Mouse (Mus musculus): ENCODE results near the gene Nedd9.

Nedd9 gene

DNA sequence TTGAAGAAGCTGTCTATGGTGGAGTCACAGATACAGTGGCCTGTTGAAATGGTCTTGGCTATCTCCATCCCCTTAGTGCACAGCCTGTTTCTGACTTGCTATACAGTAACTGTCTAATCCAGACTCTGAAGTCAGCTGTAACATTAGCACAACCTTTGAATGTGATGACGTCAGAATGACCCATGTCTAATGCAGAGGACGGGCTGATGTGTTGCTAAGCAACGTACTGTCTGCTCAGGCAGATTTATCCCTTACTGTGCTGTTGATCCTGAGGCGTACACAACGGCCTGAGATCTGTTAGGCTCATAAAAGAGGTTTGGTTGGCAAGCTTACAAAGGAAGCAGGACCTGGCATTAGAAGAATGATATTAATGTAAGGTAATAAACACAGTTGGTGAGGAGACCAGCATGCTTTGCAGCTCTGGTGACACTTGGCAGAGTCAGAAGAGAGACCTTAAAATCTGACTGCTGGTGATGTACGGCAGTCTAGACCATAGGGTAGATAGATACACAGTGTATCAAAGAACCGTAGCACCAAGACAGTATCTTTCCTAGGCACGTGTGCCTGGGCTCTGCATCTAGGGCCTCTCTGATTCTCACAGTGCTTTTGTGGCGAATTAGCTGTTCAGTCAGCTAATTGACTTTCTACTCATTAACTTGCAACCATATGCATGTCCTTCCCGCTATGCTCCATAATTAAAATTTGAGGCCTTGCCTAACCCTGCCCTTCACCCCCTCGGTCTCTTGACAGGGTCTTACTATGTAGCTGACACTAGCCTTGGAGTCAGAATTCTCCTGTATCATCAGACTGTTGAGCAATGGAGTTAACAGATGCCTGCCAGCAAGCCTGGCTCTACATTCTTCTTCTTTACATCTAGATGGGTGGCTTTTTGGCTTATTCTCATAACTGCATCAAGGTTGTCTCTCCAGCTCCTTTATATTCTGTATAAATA lies 70.8 kb downstream of the Nedd9 start:
- no peak for DNase-seq (ENCODE audit: extremely low spot score, low read depth, low spot score)

DNA sequence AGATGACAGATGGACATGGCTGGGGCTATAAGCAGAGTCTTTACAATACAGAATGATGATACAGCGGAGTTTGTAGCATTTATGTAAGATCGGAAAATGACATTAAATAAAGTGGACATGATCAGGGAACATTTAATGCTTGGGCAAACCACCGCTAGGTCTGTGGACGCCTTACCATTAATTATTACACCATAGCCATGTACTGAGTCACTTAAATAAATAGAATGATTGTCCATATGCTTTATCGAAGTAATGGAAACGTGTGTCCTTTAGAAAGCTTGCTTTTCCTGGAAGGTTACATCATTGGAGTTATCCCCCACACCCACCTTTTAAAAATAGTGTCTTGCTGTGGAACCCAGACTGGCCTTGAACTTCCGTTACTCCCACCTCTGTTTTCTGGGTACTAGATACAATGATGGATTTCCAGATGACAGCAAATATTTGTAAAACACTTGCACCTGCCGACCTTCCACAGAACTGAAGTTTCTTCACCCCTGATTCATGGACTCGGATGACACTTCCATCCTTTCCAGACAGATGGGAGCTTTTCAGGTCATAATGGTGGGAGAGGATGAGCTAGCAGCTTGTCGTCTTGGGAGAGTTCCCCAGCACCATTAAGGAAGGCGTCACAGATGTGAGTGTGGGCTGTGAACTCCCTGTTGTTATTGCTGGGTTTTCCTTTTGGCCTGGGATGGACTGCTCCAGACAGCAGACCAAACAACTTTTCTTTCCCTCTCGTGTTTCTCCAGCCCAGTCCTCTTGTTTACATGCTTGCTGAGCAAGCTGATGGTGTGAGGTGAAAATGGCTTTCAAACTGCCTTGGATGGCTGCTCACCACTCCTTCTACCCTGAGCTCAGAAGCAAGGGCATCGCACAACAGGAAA lies 76.7 kb downstream of the Nedd9 start:
- no peak for DNase-seq (ENCODE audit: extremely low spot score, low read depth, low spot score)

- no peak for DNase-seq (ENCODE audit: extremely low spot score, low read depth, low spot score)
Measured at GRCm38 (mm10) chr13:41409291-41409690, 77.9 kb downstream of the Nedd9 start.

- no peak for DNase-seq (ENCODE audit: extremely low spot score, low read depth, low spot score)
Measured at GRCm38 (mm10) chr13:41408374-41408952, 78.7 kb downstream of the Nedd9 start.

GRCm38 (mm10) chr13:41405009-41405408 lies 82.2 kb downstream of the Nedd9 start:
- no peak for DNase-seq (ENCODE audit: extremely low spot score, low read depth, low spot score)

GRCm38 (mm10) chr13:41403838-41404237 lies 83.3 kb downstream of the Nedd9 start:
- DNase-seq (ENCODE audit: extremely low spot score, low read depth, low spot score) = no peak

GRCm38 (mm10) chr13:41402441-41403003 lies 84.6 kb downstream of the Nedd9 start:
- no peak for DNase-seq (ENCODE audit: extremely low spot score, low read depth, low spot score)

DNA sequence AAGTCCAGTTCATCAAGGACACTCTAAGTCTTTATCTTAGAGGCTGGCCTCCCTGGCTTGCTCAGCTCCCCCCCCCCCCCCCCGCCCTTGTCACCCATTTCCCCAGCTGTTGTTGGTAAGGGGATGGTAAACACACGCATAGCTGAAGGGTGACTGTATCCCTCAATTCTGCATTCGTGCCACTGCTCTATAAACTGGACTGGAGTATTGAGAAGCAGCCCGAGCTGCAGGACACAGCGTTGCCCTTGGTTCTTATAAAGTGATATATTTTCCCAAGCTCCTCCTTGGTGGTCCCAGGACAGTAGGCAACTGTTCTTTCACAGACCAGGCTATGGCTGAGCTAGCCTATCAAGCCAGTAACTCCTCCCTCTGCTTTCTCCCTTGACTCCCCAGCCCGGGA lies 85.4 kb downstream of the Nedd9 start:
- no peak for DNase-seq (ENCODE audit: extremely low spot score, low read depth, low spot score)

GRCm38 (mm10) chr13:41400289-41400688 lies 86.9 kb downstream of the Nedd9 start:
- DNase-seq (ENCODE audit: extremely low spot score, low read depth, low spot score) = no peak

- DNase-seq (ENCODE audit: extremely low spot score, low read depth, low spot score) = no peak
Measured at GRCm38 (mm10) chr13:41392191-41392590, 95.0 kb downstream of the Nedd9 start.

DNA sequence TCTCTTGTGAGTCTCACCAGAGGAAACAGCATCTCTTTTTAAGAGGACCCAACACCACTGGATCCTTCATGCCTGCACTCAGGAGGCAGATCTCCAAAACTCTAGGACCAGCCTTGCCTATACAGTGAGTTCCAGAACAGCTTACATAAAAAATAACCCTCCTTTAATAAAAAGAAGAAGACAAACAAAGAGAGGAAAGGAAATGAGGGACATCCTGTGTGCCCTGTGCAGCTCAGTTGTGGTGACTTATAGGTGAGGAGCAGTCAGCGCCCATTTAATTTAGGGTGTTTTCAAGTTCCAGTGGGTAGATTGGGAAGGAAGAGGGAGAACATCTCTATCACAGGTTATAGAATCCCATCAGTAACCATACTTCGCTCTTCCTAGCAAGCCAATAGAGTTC lies 96.5 kb downstream of the Nedd9 start:
- DNase-seq (ENCODE audit: extremely low spot score, low read depth, low spot score) = no peak

- no peak for DNase-seq (ENCODE audit: extremely low spot score, low read depth, low spot score)
Measured at GRCm38 (mm10) chr13:41386581-41386980, 100.6 kb downstream of the Nedd9 start.

- DNase-seq (ENCODE audit: extremely low spot score, low read depth, low spot score) = no peak
Measured at GRCm38 (mm10) chr13:41384896-41385295, 102.3 kb downstream of the Nedd9 start.

DNA sequence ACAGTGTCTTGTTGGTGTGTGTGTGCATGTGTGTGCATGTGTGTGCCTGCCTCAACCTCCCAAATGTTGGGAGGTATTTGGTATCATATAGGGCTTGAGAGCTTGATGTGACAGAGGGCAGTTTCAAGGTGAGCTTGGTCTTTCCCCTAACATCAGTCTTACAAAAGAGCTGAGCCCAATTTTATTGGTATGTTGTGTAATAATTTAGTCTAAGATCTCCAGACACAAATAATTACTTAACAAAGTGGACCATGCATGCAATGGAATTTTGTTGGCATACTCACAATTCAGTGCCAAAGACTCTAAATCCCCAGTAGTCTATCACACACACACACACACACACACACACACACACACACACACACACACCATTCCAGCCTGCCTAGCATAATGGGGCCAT lies 104.5 kb downstream of the Nedd9 start:
- DNase-seq (ENCODE audit: extremely low spot score, low read depth, low spot score) = no peak

DNA sequence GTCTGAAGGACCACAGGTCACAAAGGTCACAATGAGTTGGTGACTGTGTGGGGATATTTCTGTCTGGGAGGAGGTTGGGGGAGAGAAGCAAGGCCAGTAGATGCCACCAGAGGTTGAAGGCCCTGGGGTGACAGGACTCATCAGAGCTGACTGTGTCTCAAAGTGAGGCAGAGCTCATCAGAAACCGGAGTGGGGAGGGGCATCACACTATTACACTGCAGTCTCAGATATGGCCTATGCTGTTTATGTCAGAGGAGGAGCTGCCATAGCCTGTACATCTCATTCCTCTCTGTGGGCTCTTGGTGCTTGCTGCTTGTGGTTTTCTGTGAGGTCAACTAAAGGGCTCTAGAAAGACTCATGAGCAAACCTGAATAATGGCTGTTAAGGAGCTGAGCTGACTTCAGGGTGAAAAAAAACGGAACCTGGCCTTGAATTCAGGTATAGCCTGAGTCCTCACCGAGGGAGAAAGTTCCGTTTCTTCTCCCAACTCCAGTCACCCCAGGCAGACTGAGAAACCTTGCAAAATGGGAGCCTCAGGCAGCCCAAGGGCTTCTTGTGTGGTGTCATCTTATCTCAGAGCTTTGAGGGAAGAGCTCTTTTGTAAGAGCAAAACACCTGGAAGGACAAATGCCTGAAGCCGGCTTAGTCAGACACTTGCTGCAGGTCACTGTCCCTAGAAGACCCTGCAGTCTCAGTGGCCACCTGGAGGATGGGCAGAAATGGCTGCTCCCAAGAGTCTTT lies 105.2 kb downstream of the Nedd9 start:
- no peak for DNase-seq (ENCODE audit: extremely low spot score, low read depth, low spot score)

DNA sequence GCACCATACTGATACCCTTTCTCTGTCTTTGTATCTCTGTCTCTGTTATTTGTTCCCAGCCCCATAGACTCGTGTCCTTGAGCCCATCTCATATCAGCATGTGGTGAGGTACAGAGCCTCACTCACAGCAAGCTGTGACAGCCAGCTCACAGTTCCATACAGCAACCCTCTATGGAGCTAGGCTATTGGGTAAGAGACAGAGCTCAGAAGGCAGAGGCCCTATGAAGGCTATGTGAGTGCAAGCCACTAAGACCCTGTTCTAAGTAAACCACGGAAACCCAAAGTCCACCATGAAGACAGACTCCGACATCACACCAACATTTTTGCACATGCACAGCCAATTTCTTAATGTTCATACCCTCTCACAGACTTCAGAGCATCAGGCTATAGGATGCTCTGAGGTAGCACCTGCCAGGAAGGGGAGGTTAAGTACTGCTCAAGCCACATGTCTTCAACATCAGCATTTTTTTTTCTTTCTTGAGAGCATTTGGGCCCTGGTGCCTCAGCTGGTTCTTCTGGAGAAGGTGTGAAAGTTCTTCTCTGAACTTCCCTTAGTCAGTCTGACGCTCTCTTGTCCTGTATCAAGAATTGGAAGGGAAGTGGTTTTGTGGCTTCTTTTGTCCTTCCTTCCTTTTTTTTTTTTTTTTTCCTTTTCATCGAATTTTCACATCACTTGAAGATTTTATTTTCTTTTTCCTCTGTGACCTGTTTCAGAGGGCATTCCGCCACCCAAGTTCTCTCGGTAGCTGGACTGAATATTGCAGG lies 105.9 kb downstream of the Nedd9 start:
- DNase-seq (ENCODE audit: extremely low spot score, low read depth, low spot score) = no peak

DNA sequence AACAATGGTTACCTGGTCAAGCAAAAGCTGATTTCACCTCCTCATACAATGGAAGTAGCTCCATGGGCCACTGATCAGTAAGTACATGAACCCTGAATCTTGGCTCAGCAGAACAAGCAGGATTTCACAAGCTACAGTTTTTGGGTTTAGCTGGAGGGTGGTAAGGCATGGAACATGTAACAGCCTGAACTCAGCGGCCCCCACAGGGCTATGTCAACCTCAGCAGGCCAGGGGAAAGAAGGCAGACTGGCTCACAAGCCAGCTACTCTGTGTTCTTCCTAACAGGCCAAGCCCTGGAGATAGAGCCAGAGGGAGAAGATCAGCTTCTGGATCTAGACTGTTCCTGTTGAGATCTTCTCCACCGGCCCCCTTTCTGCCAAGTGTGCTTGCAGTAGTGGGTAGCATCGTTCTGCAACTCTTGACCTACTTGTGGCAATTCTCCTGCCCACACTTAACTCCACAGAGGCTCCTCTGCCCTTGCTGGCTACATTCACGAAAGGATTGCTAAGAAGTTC lies 107.2 kb downstream of the Nedd9 start:
- no peak for DNase-seq (ENCODE audit: extremely low spot score, low read depth, low spot score)

GRCm38 (mm10) chr13:41378462-41378861 lies 108.7 kb downstream of the Nedd9 start:
- no peak for DNase-seq (ENCODE audit: extremely low spot score, low read depth, low spot score)

- no peak for DNase-seq (ENCODE audit: extremely low spot score, low read depth, low spot score)
Measured at GRCm38 (mm10) chr13:41377856-41378255, 109.3 kb downstream of the Nedd9 start.

Measured in hindlimb bud, embryonic 11.5 days (tissue).